Mouse (Mus musculus) G1E-ER4 (cell line): ENCODE results near the gene Prlhr. TPM values are rescaled to one million over a fixed set of nuclear protein-coding genes. Genes with fewer than 3 reads are reported as not detected.

Source experiments
- GATA1 ChIP-seq: IDR thresholded peaks from one replicate; pipeline ENCODE4 v1.8.0; 2012; ENCODE audit warnings: low read length, inconsistent platforms
- polyA plus RNA-seq: library from polyadenylated mRNA; stranded (reverse); fragments of >175 nt; gene quantifications from 2 replicates; pipeline ENCODE4 v1.2.3, GENCODE M21; 2012

The Prlhr gene
- polyA plus RNA-seq, 1 experiment = not detected

- TF ChIP-seq GATA1 = no peak
These were observed 9.0 kb downstream of the Prlhr start for GRCm38 (mm10) chr19:60459071-60459470.

- TF ChIP-seq GATA1 = no peak
These were observed 12.3 kb downstream of the Prlhr start for GRCm38 (mm10) chr19:60455791-60456190.

GRCm38 (mm10) chr19:60440531-60440930 is 27.6 kb downstream of the Prlhr start:
- TF ChIP-seq GATA1 = no peak

GRCm38 (mm10) chr19:60440083-60440482 is 28.0 kb downstream of the Prlhr start:
- no peak for TF ChIP-seq GATA1

GRCm38 (mm10) chr19:60437566-60438241 is 30.4 kb downstream of the Prlhr start:
- no peak for TF ChIP-seq GATA1

GRCm38 (mm10) chr19:60432347-60433129 is 35.6 kb downstream of the Prlhr start:
- no peak for TF ChIP-seq GATA1

GRCm38 (mm10) chr19:60417611-60418010 is 50.5 kb downstream of the Prlhr start:
- no peak for TF ChIP-seq GATA1

Other genes starting within 250 kb of the Prlhr start
- 7.5 and 9.9 TPM in 2 replicates for gene Fam204a, start 241.6 kb downstream of the Prlhr start, polyA plus RNA-seq
- gene Cacul1, start 112.7 kb upstream of the Prlhr start, polyA plus RNA-seq = 75.9 and 104 TPM in 2 replicates